Mouse (Mus musculus) CD4-positive, CD25-positive, alpha-beta regulatory T cell, adult 4 months (primary cell): Measurements from ENCODE around the gene H2al1e. TPM values are rescaled to one million over a fixed set of nuclear protein-coding genes. Genes with fewer than 3 reads are reported as not detected.

ENCODE experiments used
- polyA plus RNA-seq, 2 experiments: library from polyadenylated mRNA; unstranded; fragments of 100-300 nt; shearing (Covaris generic); gene quantifications; one replicate each; pipeline ENCODE4 v1.2.1; 2017

The H2al1e gene
- polyA plus RNA-seq, 2 experiments from 2014 or later = not detected

Other genes starting within 250 kb of the H2al1e start
- not detected for gene H2al1a, start 12.7 kb upstream of the H2al1e start, polyA plus RNA-seq
- gene H2al1b, start 9.5 kb upstream of the H2al1e start, polyA plus RNA-seq = not detected
- gene H2al1c, start 6.3 kb upstream of the H2al1e start, polyA plus RNA-seq = not detected
- not detected for gene H2al1d, start 3.1 kb upstream of the H2al1e start, polyA plus RNA-seq
- gene H2al1f, start 3.2 kb downstream of the H2al1e start, polyA plus RNA-seq = not detected
- gene H2al1g, start 6.3 kb downstream of the H2al1e start, polyA plus RNA-seq = not detected
- not detected for gene H2al1h, start 9.6 kb downstream of the H2al1e start, polyA plus RNA-seq
- not detected for gene H2al1i, start 12.7 kb downstream of the H2al1e start, polyA plus RNA-seq
- gene H2al1j, start 15.9 kb downstream of the H2al1e start, polyA plus RNA-seq = not detected